Mouse (Mus musculus) cerebellum, adult (tissue): Measurements from ENCODE around the gene Dhodh.

Source experiments
- ATAC-seq: cut with Nextera tagmentation; 2 replicates; pipeline ENCODE4 v1.9.2; 2017; ENCODE audit warnings: mild to moderate bottlenecking, moderate library complexity, mixed read lengths; ENCODE audit not compliant: insufficient number of reproducible peaks, low FRiP score, low TSS enrichment

Dhodh gene

DNA sequence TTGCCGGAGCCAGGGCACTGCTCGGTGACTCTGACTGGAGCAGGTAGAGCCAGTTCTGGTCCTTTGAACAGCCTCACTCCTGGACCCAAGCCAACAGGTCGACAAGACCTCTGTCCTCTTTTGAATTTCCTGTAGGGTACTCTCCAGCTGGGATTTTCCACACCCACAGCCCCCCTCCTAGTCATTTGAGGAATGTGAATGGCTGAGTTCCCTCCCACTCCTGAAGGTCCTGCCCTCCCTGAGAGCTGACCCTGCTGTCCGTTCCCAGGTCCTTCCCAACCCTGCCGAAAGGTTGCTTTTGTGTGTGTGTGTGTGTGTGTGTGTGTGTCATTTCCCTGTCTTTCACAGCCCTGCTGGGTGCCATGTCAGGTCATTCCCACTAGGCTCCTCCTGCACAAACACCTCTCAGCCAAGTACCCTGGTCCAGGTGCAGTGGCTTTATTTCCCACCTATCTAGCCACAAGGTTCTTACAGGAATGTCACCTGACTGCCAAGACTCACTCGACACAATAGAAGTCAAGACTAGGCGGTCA is 21.4 kb downstream of the Dhodh start:
- no peak for ATAC-seq

- no peak for ATAC-seq
Measured at GRCm38 (mm10) chr8:109585652-109586051, 22.8 kb downstream of the Dhodh start.

GRCm38 (mm10) chr8:109584830-109585229 is 23.6 kb downstream of the Dhodh start:
- ATAC-seq = no peak

DNA sequence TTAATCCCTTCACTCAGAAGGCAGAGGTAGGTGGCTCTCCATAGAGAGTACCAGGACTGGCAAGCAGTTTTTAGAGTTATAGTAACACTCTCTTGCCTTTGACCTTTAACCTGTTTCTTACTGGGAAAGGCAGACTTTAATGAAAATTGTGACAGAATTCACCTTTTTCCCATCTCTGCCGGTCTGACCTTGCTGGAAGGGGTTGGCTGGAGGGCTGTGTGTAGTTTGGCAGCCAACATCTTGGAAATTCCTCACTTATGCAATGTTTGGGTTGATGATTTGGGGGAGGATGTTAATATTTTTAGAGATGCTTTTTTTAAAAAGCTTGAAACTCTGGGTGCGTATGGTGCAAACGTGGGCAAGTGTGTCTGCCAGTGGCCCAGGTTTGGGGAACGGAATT is 24.2 kb downstream of the Dhodh start:
- no peak for ATAC-seq

DNA sequence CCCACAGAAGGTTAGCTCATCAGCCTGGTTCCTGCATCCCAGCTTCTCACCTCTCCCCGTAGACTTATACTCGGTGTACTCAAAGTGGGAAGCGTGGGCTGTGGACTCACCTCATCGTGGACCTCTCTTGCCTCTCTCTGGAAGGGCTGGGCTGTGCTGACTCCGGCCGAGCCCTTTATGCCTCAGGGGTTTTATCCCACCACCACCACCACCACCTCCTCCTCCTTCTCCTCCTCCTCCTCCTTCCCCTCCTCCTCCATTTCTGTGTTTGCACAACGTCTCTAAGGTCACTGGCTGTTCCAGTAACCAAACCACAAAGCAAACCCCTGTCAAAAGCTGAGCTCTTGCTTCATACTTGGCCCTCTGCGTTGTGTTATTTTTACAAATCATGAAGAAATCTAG is 29.6 kb downstream of the Dhodh start, which contains the start of gene Hp:
Hp (minus strand) TSS at position 273 of the 402 bp plus-strand sequence.
- no peak for ATAC-seq

- no peak for ATAC-seq
Measured at GRCm38 (mm10) chr8:109576311-109576710, 32.2 kb downstream of the Dhodh start.

DNA sequence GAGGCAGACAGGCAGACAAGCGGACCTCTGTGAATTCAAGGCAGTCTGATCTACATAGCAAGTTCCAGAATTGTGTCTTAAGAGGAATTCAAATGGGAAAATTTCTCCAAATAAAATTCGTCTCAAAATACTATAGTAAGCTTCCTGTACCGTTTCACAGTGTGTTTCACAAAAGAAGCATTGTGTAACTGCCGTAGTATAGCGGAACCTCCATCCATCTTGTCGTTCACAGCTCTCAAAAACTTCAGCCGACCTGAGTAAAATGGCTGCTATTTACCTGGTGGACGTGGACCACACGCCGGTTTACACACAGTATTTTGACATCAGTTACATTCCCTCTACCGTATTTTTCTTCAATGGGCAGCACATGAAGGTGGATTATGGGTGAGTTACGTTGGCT is 37.3 kb downstream of the Dhodh start:
- ATAC-seq = no peak

DNA sequence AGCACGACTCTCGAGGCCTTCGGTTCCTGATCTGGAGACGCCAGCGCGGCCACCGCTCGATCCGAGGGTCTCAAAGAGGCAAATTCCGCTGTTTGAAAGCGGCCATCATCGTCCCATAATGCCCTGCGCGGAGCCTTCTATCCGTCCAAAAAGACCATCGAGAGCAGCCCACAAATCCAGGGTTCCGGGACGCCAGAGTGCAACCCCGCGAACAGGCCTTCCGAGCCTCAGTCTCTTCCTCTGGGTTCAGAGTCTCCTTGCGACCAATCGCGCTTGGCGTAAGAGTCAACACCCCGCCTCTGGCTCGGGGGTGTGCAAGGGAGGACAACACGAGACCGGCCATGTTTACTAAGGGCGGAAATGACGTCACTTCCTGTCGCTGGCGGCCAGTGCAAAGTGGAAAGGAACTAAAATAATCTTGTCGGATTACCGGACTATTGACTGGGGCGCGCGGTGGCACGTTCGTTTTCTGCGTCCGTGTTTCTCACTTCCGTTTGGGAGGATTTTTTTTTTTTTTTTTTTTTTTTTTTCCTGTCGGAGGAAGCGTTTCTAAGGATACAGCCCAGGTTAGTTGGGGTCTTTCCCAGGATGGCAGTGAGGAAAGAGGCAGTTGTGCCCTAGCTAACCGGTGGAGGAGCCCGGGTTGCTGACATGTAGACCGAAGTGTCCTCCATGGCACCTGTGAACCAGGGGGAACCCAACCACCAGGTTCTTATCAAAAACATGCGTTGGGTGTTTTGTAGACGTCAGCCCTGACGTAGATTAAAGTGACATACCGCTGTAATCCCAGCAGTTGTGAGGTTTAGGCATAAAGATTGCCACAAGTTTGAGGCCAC is 42.8 kb downstream of the Dhodh start, which contains the start of the genes Dhx38 and Txnl4b:
Dhx38 (minus strand) TSS at position 364 of the 836 bp plus-strand sequence.
Txnl4b (plus strand) TSS at position 395 of the 836 bp plus-strand sequence.
- ATAC-seq = peak; percentile 99

DNA sequence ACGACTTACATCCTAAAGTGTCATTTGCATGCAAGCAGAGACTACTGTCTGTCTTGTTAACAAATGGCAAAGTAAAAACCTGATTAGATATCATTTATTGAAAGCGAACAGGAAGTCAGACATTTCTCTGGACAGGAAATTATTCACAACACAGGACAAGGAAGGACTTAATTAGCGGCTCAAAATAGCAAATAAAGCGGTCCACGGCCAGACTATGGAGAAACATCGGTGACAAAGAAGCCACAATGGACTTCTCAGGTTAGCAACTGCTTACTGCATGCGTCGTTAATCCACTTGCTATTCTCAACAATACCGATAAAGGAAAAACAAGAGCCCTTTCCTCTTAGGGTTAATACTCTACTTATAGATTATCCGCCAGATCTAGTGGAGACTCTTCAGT is 43.7 kb downstream of the Dhodh start:
- ATAC-seq = no peak

DNA sequence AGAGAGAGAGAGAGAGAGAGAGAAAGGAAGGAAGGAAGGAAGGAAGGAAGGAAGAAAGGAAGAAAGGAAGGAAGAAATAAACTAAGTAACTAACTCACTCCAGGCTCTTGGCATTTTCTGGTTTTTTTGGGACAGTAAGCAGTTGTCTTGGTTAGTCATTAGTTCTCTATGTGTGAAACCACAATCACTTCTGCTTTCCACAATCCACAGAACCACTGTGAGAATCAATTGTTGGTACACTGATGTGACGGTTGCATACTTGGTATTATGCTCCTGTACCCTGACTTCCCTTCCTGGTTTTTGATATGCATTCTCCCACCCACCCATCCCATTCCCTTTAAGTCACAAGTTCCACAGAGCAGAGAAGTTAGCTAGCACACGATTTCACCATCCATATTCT is 44.6 kb downstream of the Dhodh start:
- ATAC-seq = no peak

DNA sequence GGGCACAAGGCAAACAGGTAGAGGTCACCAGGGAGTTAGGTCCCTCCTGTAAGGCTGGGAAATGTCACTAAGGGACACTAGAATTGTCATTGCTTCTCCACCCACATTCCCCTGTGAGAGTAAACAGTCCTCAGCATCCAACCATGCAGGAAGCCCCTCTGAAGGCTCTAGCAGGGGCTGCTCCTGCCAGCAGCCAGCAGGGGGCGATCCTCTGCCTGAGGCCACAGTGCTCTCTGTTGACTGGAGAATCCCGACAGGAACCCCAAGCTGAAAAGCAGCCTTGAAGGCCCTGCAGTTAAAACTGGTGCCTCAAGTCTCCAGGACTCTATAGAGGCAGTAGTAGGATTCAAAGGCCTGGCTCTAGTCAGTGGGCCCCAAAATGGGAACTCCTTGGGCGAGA is 56.8 kb downstream of the Dhodh start:
- no peak for ATAC-seq

GRCm38 (mm10) chr8:109544049-109544448 is 64.4 kb downstream of the Dhodh start:
- ATAC-seq = no peak

DNA sequence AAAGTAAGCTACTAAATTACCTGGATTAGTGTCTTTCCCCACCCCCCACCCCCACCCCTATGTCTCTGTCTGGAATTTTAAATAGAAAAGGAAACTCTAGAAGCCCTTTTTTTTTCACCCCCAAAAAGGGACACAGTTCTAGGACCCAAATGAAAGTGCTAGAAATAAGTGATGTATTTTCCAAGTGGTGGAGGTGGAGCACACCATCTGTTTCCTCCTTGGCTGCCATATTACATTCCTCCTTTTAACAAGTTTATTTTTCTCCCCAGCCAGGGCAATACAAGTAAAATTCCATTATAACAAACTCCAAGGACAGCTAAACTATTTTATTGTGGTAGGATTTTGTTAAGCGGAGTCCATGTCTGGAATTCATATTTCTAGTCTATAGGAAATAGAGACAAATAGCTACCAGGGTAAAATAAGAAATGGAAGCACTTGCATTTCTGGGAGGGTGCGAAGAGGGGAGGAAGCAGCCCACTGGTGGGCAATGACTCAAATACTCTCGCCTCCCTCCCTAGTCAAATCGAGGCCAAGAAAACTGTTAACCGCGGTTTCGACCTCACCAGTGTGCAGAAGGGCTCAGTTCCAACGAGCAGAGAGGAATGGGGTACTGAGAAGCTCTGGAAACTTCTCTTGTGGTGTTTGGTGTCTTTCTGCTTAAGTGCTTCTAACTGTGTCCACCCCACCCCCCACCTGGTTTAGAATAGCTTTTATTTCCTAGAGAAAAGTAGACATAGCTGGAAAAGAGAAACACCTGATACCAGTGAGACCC is 65.5 kb downstream of the Dhodh start:
- no peak for ATAC-seq

DNA sequence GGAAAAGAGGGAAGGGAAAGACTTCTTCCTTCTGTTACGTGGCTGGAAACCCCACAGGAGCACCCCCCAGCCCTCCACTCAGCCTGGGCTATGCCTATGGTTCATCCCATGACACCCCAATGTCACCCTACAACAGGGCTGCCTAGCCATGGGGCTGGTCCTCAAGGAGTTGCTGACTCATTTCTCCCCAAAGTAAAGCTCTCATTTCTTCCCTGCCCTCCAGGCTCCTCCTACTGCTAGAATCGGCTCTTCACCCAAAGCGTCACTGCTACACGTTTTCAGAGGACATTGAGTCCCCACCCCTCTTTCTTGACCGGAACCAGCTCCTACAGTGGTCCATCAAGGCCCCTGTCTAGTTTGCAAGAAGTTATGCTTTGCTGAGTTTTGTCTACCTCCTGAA is 66.3 kb downstream of the Dhodh start:
- no peak for ATAC-seq
